Mouse (Mus musculus) megakaryocyte, embryonic 14.5 days (primary cell): ENCODE measurements around the gene Usp19. TPM values are rescaled to one million over a fixed set of nuclear protein-coding genes. Genes with fewer than 3 reads are reported as not detected.

Experiments used
- H3K27me3 ChIP-seq: replicated peaks from 2 replicates; pipeline ENCODE3; 2012; ENCODE audit warnings: inconsistent platforms
- H3K36me3 ChIP-seq: replicated peaks from 2 replicates; pipeline ENCODE3; 2012; ENCODE audit warnings: low read length, inconsistent platforms, mixed read lengths
- H3K4me1 ChIP-seq: 2 replicates; pipeline ENCODE4 v1.6.1; 2012; ENCODE audit warnings: inconsistent platforms
- H3K4me3 ChIP-seq: replicated peaks from 2 replicates; pipeline ENCODE3; 2012; ENCODE audit warnings: moderate library complexity, mild to moderate bottlenecking, inconsistent platforms
- H3K9me3 ChIP-seq: 2 replicates; pipeline ENCODE4 v1.6.1; 2012; ENCODE audit warnings: inconsistent platforms
- FLI1 ChIP-seq: IDR thresholded peaks from 2 replicates; pipeline ENCODE4 v1.6.1; 2012; ENCODE audit warnings: low read length, inconsistent platforms, mixed read lengths
- GATA1 ChIP-seq: IDR thresholded peaks from 3 replicates; pipeline ENCODE4 v1.6.1; 2012; ENCODE audit warnings: mixed read lengths, low read length, inconsistent platforms, borderline replicate concordance
- polyA plus RNA-seq: library from polyadenylated mRNA; stranded (reverse); fragments of >175 nt; gene quantifications from 2 replicates; pipeline ENCODE4 v1.2.3, GENCODE M21; 2012; ENCODE audit warnings: low replicate concordance; ENCODE audit not compliant: insufficient read depth

The Usp19 gene
- 61.5 and 104 TPM in 2 replicates for polyA plus RNA-seq

GRCm38 (mm10) chr9:108490559-108491285 is at the start of gene Usp19:
Usp19 (plus strand) TSS chr9:108490602.
- H3K4me3 ChIP-seq = peak within 1 kb of the TSS; percentile 97
- H3K27me3 ChIP-seq = peaks cover 15% of the 10 kb centered on the region
- TF ChIP-seq GATA1 (no peak), FLI1 (peak; percentile 86; the same call in 1 of the 2 replicates)
- no peaks in the 10 kb centered on the region for H3K9me3 ChIP-seq
- H3K4me1 ChIP-seq = peaks cover 35% of the 10 kb centered on the region
- peaks cover 38% of the 10 kb centered on the region for H3K36me3 ChIP-seq

DNA sequence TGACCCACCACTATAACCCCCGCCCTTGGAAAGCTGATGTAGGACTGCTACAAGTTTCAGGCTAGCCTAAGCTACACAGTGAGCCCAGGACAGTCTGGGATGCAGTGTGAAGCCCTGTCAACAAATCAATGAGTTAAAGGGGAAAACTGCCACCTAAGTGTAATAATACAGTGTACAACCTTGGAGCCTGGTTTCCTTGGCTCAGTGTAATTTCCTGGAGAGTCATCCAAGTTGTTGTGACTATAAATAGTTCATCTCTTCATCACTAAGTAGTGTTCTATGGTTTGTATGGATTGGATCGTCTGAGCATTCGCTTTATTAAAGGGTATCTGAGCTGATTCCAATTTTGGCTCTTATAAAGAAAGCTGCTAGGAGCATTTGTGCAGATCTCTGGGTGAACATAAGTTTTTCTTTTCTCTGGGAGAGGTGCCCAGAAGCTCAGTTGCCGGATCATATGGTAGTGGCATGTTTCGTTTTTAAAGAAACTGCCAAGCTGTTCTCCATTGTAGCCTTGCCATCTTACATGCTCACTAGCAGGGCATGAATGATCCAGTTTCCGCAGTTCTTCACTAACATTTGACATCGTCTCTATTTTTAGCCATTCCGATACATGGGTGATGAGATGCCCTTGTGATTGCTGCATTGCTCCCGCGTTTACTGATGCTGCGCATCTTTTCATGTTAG is 49.0 kb upstream of the Usp19 start:
- Histone ChIP-seq H3K4me1 (peaks cover 45% of the 10 kb centered on the region), H3K9me3 (no peaks in the 10 kb centered on the region), H3K4me3 (no peak overlapping the region), H3K27me3 (peaks cover 36% of the 10 kb centered on the region), H3K36me3 (no peaks in the 10 kb centered on the region)
- TF ChIP-seq FLI1 (no peak), GATA1 (no peak)

DNA sequence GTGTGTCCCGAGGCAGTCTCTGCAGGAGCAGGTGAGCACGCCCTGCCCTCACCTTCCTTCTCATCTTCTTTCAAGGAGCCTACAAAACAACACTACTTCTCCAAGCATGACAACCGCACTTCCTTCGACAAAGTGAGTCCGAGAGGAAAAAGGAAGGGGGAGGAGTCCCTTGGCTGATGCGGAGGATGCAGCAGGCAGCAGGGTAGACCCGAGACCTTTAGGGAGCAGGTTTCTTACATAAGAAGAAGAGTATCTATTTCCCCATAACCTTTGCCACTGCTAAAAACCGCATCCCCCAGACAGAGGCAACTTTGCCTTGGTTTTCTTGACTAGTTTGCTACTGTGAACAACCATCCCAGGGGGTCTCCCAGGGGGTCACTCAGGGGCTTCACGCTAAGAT is 45.3 kb upstream of the Usp19 start:
- Histone ChIP-seq H3K36me3 (no peaks in the 10 kb centered on the region), H3K4me1 (peaks cover 46% of the 10 kb centered on the region), H3K9me3 (no peaks in the 10 kb centered on the region), H3K4me3 (no peak overlapping the region), H3K27me3 (peaks cover 26% of the 10 kb centered on the region)
- no peak for TF ChIP-seq GATA1
- no peak for TF ChIP-seq FLI1

GRCm38 (mm10) chr9:108449860-108450259 is 40.5 kb upstream of the Usp19 start:
- H3K36me3 ChIP-seq = no peaks in the 10 kb centered on the region
- H3K4me1 ChIP-seq = peaks cover 52% of the 10 kb centered on the region
- 0 out of 2 replicates have a peak, but pooled peaks cover 2% of the 10 kb centered on the region for H3K9me3 ChIP-seq
- peaks cover 39% of the 10 kb centered on the region for H3K27me3 ChIP-seq
- TF ChIP-seq FLI1 (no peak), GATA1 (no peak)
- H3K4me3 ChIP-seq = no peak overlapping the region

GRCm38 (mm10) chr9:108450292-108451169 is 39.9 kb upstream of the Usp19 start:
- no peak for TF ChIP-seq FLI1
- TF ChIP-seq GATA1 = no peak
- H3K36me3 ChIP-seq = no peaks in the 10 kb centered on the region
- peaks cover 47% of the 10 kb centered on the region for H3K4me1 ChIP-seq
- no peak overlapping the region for H3K4me3 ChIP-seq
- 0 out of 2 replicates have a peak, but pooled peaks cover 3% of the 10 kb centered on the region for H3K9me3 ChIP-seq
- peaks cover 34% of the 10 kb centered on the region for H3K27me3 ChIP-seq

- no peak overlapping the region for H3K4me3 ChIP-seq
- peaks cover 31% of the 10 kb centered on the region for H3K27me3 ChIP-seq
- 0 out of 2 replicates have a peak, but pooled peaks cover 3% of the 10 kb centered on the region for H3K9me3 ChIP-seq
- H3K4me1 ChIP-seq = peaks cover 47% of the 10 kb centered on the region
- no peaks in the 10 kb centered on the region for H3K36me3 ChIP-seq
- TF ChIP-seq FLI1 (no peak), GATA1 (no peak)
These were observed 39.3 kb upstream of the Usp19 start for GRCm38 (mm10) chr9:108451170-108451493.

DNA sequence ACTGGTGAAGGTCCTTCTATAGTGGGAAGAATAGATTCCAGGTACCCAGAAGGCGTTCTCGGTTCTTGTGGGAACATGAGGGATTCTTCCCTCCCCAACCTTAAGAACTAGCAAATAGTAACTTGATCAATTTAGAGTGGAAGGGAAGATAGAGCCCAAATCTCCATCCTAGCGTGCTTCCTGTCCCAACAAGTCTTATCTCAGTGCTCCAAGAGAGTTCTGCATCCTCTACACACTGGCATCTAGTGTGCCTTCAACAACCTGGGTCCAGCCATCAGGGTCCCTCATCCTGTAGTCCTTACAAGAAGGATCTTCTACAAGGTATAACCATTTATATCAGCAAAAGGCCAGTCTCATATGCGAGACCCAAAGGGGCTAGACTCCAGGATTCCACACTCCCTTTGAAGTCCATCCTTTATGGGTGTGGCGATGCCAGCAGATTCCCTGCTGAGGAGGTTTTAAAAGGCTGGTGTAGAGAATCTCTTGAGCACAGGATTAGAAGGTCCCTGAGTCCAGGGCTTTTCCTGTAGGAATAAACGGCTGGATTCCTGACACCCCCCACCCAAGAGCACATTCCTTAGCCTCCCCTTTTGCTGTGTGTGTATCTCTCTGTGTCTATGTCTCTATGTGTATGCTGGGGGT is 38.8 kb upstream of the Usp19 start:
- Histone ChIP-seq H3K4me3 (no peak overlapping the region), H3K9me3 (0 out of 2 replicates have a peak, but pooled peaks cover 3% of the 10 kb centered on the region), H3K27me3 (peaks cover 31% of the 10 kb centered on the region), H3K4me1 (peaks cover 47% of the 10 kb centered on the region), H3K36me3 (no peaks in the 10 kb centered on the region)
- no peak for TF ChIP-seq GATA1
- no peak for TF ChIP-seq FLI1

- Histone ChIP-seq H3K36me3 (no peaks in the 10 kb centered on the region), H3K27me3 (peaks cover 33% of the 10 kb centered on the region), H3K4me3 (peak overlapping the region; percentile 91), H3K9me3 (0 out of 2 replicates have a peak, but pooled peaks cover 3% of the 10 kb centered on the region), H3K4me1 (peaks cover 47% of the 10 kb centered on the region)
- TF ChIP-seq GATA1 (no peak), FLI1 (no peak)
These were observed 38.0 kb upstream of the Usp19 start for GRCm38 (mm10) chr9:108452291-108452906.

DNA sequence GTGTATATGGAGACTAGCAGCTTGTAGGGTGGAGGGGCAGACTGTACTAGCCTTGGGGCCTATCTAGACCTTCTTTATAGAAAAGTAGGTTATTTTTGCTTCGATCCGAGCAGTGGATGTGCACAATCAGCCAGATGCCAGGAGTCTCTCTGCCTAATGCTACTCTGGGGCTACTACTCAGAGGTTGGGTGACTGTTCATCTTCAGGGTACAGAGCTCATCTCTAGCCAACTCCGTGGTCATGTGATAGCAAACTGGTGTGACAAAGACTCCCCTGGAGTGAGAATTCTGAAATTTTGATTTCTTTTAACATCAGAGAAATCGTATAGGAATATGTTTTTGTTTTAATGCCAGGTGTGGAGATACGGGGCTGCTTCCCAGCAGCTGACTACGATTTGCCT is 37.5 kb upstream of the Usp19 start:
- Histone ChIP-seq H3K36me3 (no peaks in the 10 kb centered on the region), H3K4me3 (peak overlapping the region; percentile 91), H3K27me3 (peaks cover 39% of the 10 kb centered on the region), H3K9me3 (0 out of 2 replicates have a peak, but pooled peaks cover 3% of the 10 kb centered on the region), H3K4me1 (peaks cover 47% of the 10 kb centered on the region)
- no peak for TF ChIP-seq GATA1
- TF ChIP-seq FLI1 = no peak
